Mouse (Mus musculus) embryonic facial prominence, embryonic 12.5 days (tissue): Measurements from ENCODE around the gene Thbs2. TPM values are rescaled to one million over a fixed set of nuclear protein-coding genes. Genes with fewer than 3 reads are reported as not detected.

Experiments
- ATAC-seq: fragments of 200-750 bp; cut with Nextera tagmentation; 2 replicates; pipeline ENCODE4 v1.8.0; 2017; ENCODE audit not compliant: insufficient number of reproducible peaks, insufficient read depth, low FRiP score, low TSS enrichment
- H3K27ac ChIP-seq: fragments of 300-500 bp; sonication (generic); 2 replicates; pipeline ENCODE4 v1.5.1; 2016; ENCODE audit warnings: mild to moderate bottlenecking
- H3K27me3 ChIP-seq: fragments of 300-500 bp; sonication (generic); 2 replicates; pipeline ENCODE4 v1.6.1; 2016; ENCODE audit warnings: mild to moderate bottlenecking, moderate library complexity
- H3K36me3 ChIP-seq: fragments of 300-500 bp; sonication (generic); 2 replicates; pipeline ENCODE4 v1.6.1; 2016; ENCODE audit warnings: mild to moderate bottlenecking
- H3K4me1 ChIP-seq: fragments of 300-500 bp; sonication (generic); 2 replicates; pipeline ENCODE4 v1.6.1; 2016
- H3K4me2 ChIP-seq: fragments of 300-500 bp; sonication (generic); replicated peaks from 2 replicates; pipeline ENCODE4 v1.6.1; 2016; ENCODE audit warnings: mild to moderate bottlenecking, moderate library complexity
- H3K4me3 ChIP-seq: fragments of 300-500 bp; sonication (generic); 2 replicates; pipeline ENCODE4 v1.5.1; 2016; ENCODE audit warnings: mild to moderate bottlenecking
- H3K9ac ChIP-seq: fragments of 300-500 bp; sonication (generic); 2 replicates; pipeline ENCODE4 v1.6.1; 2016; ENCODE audit warnings: mild to moderate bottlenecking, moderate library complexity
- H3K9me3 ChIP-seq: fragments of 300-500 bp; sonication (generic); 2 replicates; pipeline ENCODE4 v1.6.1; 2016; ENCODE audit warnings: mild to moderate bottlenecking, moderate library complexity
- WGBS: fragments of 180-500 bp; shearing (Covaris S2); methylation state at CpG from one replicate; pipeline ENCODE4 v1.1.7; 2016; 5-methylcytosine and 5-hydroxymethylcytosine counted together
- polyA plus RNA-seq: library from polyadenylated mRNA; unstranded; fragments of >200 nt; fragmentation: Nextera tagmentation; extraction: Ambion mirVana; gene quantifications from 2 replicates; pipeline ENCODE4 v1.2.1, GENCODE M21; 2016

The Thbs2 gene
- polyA plus RNA-seq, 1 experiment from 2014 or later, result 15.7 TPM

GRCm38 (mm10) chr17:14663366-14663765, 30.7 kb downstream of the Thbs2 start:
- Histone ChIP-seq H3K27me3 (no peaks in the 10 kb centered on the region), H3K9ac (no peak overlapping the region), H3K27ac (no peak overlapping the region), H3K4me3 (no peak overlapping the region), H3K36me3 (no peaks in the 10 kb centered on the region), H3K4me1 (no peaks in the 10 kb centered on the region), H3K4me2 (no peak overlapping the region), H3K9me3 (no peaks in the 10 kb centered on the region)
- no peak for ATAC-seq
- 87% methylated on average over 5 of the region's 5 CpGs for WGBS

GRCm38 (mm10) chr17:14662409-14662808, 31.6 kb downstream of the Thbs2 start:
- Histone ChIP-seq H3K27me3 (no peaks in the 10 kb centered on the region), H3K4me1 (no peaks in the 10 kb centered on the region), H3K9me3 (no peaks in the 10 kb centered on the region), H3K36me3 (no peaks in the 10 kb centered on the region), H3K4me2 (no peak overlapping the region), H3K4me3 (no peak overlapping the region), H3K9ac (no peak overlapping the region), H3K27ac (no peak overlapping the region)
- no peak for ATAC-seq
- 82% methylated on average over 6 of the region's 6 CpGs for WGBS

- WGBS, result 50% methylated on average over 4 of the region's 4 CpGs
- no peak for ATAC-seq
Observed at GRCm38 (mm10) chr17:14659746-14660145, 34.3 kb downstream of the Thbs2 start.

GRCm38 (mm10) chr17:14658123-14658522, 35.9 kb downstream of the Thbs2 start:
- no peaks in the 10 kb centered on the region for H3K27me3 ChIP-seq
- H3K27ac ChIP-seq, result no peak overlapping the region
- ATAC-seq, result no peak
- no peaks in the 10 kb centered on the region for H3K9me3 ChIP-seq
- no peak overlapping the region for H3K9ac ChIP-seq
- H3K4me2 ChIP-seq, result no peak overlapping the region
- no peaks in the 10 kb centered on the region for H3K36me3 ChIP-seq
- no peaks in the 10 kb centered on the region for H3K4me1 ChIP-seq
- 81% methylated on average over 2 of the region's 2 CpGs for WGBS
- H3K4me3 ChIP-seq, result no peak overlapping the region

More at GRCm38 (mm10) chr17:14659746-14660145, 34.3 kb downstream of the Thbs2 start:
- H3K9ac ChIP-seq, result no peak overlapping the region
- no peaks in the 10 kb centered on the region for H3K36me3 ChIP-seq
- no peak overlapping the region for H3K27ac ChIP-seq
- no peak overlapping the region for H3K4me2 ChIP-seq
- H3K27me3 ChIP-seq, result no peaks in the 10 kb centered on the region
- no peaks in the 10 kb centered on the region for H3K9me3 ChIP-seq
- no peak overlapping the region for H3K4me3 ChIP-seq
- H3K4me1 ChIP-seq, result no peaks in the 10 kb centered on the region

- no peak overlapping the region for H3K4me3 ChIP-seq
- H3K4me2 ChIP-seq, result no peak overlapping the region
- H3K36me3 ChIP-seq, result no peaks in the 10 kb centered on the region
- H3K4me1 ChIP-seq, result no peaks in the 10 kb centered on the region
- no peak overlapping the region for H3K27ac ChIP-seq
- H3K27me3 ChIP-seq, result no peaks in the 10 kb centered on the region
- no peaks in the 10 kb centered on the region for H3K9me3 ChIP-seq
- no peak for ATAC-seq
- no peak overlapping the region for H3K9ac ChIP-seq
Observed at GRCm38 (mm10) chr17:14657123-14657522, 36.9 kb downstream of the Thbs2 start.

GRCm38 (mm10) chr17:14654981-14655380, 39.1 kb downstream of the Thbs2 start:
- Histone ChIP-seq H3K4me2 (no peak overlapping the region), H3K27me3 (no peaks in the 10 kb centered on the region; the same call in 1 of the 2 replicates), H3K9me3 (no peaks in the 10 kb centered on the region), H3K4me1 (no peaks in the 10 kb centered on the region), H3K36me3 (no peaks in the 10 kb centered on the region), H3K27ac (no peak overlapping the region), H3K9ac (no peak overlapping the region), H3K4me3 (no peak overlapping the region)
- no peak for ATAC-seq
- WGBS, result 71% methylated on average over 3 of the region's 3 CpGs

- Histone ChIP-seq H3K9ac (no peak overlapping the region), H3K9me3 (no peaks in the 10 kb centered on the region), H3K36me3 (no peaks in the 10 kb centered on the region), H3K4me2 (no peak overlapping the region), H3K4me1 (no peaks in the 10 kb centered on the region), H3K27me3 (no peaks in the 10 kb centered on the region; the same call in 1 of the 2 replicates), H3K27ac (no peak overlapping the region), H3K4me3 (no peak overlapping the region)
- ATAC-seq, result no peak
- 78% methylated on average over 7 of the region's 7 CpGs for WGBS
Observed at GRCm38 (mm10) chr17:14652013-14652412, 42.0 kb downstream of the Thbs2 start.

- 65% methylated on average over 4 of the region's 4 CpGs for WGBS
- no peak overlapping the region for H3K27ac ChIP-seq
- no peak overlapping the region for H3K9ac ChIP-seq
- no peaks in the 10 kb centered on the region for H3K36me3 ChIP-seq
- no peak overlapping the region for H3K4me3 ChIP-seq
- H3K4me2 ChIP-seq, result no peak overlapping the region
- H3K27me3 ChIP-seq, result no peaks in the 10 kb centered on the region; the same call in 1 of the 2 replicates
- no peaks in the 10 kb centered on the region for H3K9me3 ChIP-seq
- ATAC-seq, result no peak
- H3K4me1 ChIP-seq, result no peaks in the 10 kb centered on the region
Observed at GRCm38 (mm10) chr17:14647996-14648640, 45.9 kb downstream of the Thbs2 start.

- no peak overlapping the region for H3K4me2 ChIP-seq
- no peaks in the 10 kb centered on the region for H3K36me3 ChIP-seq
- H3K4me3 ChIP-seq, result no peak overlapping the region
- 49% methylated on average over 3 of the region's 3 CpGs for WGBS
- no peaks in the 10 kb centered on the region for H3K4me1 ChIP-seq
- no peaks in the 10 kb centered on the region for H3K27me3 ChIP-seq
- H3K27ac ChIP-seq, result no peak overlapping the region
- no peak for ATAC-seq
- no peaks in the 10 kb centered on the region for H3K9me3 ChIP-seq
- no peak overlapping the region for H3K9ac ChIP-seq
Observed at GRCm38 (mm10) chr17:14643996-14644395, 50.0 kb downstream of the Thbs2 start.

- Histone ChIP-seq H3K4me1 (no peaks in the 10 kb centered on the region), H3K9me3 (no peaks in the 10 kb centered on the region), H3K9ac (no peak overlapping the region), H3K4me3 (no peak overlapping the region), H3K36me3 (no peaks in the 10 kb centered on the region), H3K4me2 (no peak overlapping the region), H3K27me3 (no peaks in the 10 kb centered on the region), H3K27ac (no peak overlapping the region)
- no peak for ATAC-seq
- 78% methylated on average over 15 of the region's 15 CpGs for WGBS
Observed at GRCm38 (mm10) chr17:14640351-14641115, 53.5 kb downstream of the Thbs2 start.

GRCm38 (mm10) chr17:14635546-14636323, 58.3 kb downstream of the Thbs2 start:
- no peak overlapping the region for H3K9ac ChIP-seq
- H3K4me1 ChIP-seq, result no peaks in the 10 kb centered on the region
- H3K27me3 ChIP-seq, result no peaks in the 10 kb centered on the region
- H3K36me3 ChIP-seq, result no peaks in the 10 kb centered on the region
- H3K27ac ChIP-seq, result no peak overlapping the region
- WGBS, result 64% methylated on average over 8 of the region's 8 CpGs
- no peak overlapping the region for H3K4me2 ChIP-seq
- no peak for ATAC-seq
- H3K4me3 ChIP-seq, result no peak overlapping the region
- no peaks in the 10 kb centered on the region for H3K9me3 ChIP-seq

GRCm38 (mm10) chr17:14628901-14629300, 65.1 kb downstream of the Thbs2 start:
- no peak for ATAC-seq
- Histone ChIP-seq H3K4me2 (no peak overlapping the region), H3K27me3 (no peaks in the 10 kb centered on the region), H3K9me3 (no peaks in the 10 kb centered on the region), H3K36me3 (no peaks in the 10 kb centered on the region), H3K27ac (no peak overlapping the region), H3K4me1 (peaks cover 26% of the 10 kb centered on the region), H3K9ac (no peak overlapping the region), H3K4me3 (no peak overlapping the region)
- WGBS, result 45% methylated on average over 4 of the region's 4 CpGs
